Mouse (Mus musculus) midbrain, embryonic 16.5 days (tissue): ENCODE data around the gene Amdhd1. TPM values are rescaled to one million over a fixed set of nuclear protein-coding genes. Genes with fewer than 3 reads are reported as not detected.

Source experiments
- ATAC-seq: fragments of 200-750 bp; cut with Nextera tagmentation; 2 replicates; pipeline ENCODE4 v1.8.0; 2017; ENCODE audit warnings: moderate TSS enrichment
- H3K27ac ChIP-seq: fragments of 300-500 bp; sonication (generic); 2 replicates; pipeline ENCODE4 v1.5.1; 2014; ENCODE audit warnings: mild to moderate bottlenecking, low read length, mixed read lengths
- H3K27me3 ChIP-seq: fragments of 300-500 bp; sonication (generic); 2 replicates; pipeline ENCODE4 v1.6.1; 2014; ENCODE audit warnings: low read depth, low read length, mixed read lengths; ENCODE audit not compliant: control insufficient read depth, insufficient read depth
- H3K36me3 ChIP-seq: fragments of 300-500 bp; sonication (generic); 2 replicates; pipeline ENCODE4 v1.6.1; 2014; ENCODE audit warnings: mild to moderate bottlenecking, low read length, moderate library complexity, mixed read lengths; ENCODE audit not compliant: control insufficient read depth, insufficient read depth
- H3K4me1 ChIP-seq: fragments of 300-500 bp; sonication (generic); 2 replicates; pipeline ENCODE4 v1.6.1; 2014; ENCODE audit warnings: mild to moderate bottlenecking, low read length, mixed read lengths; ENCODE audit not compliant: control insufficient read depth, insufficient read depth
- H3K4me2 ChIP-seq: fragments of 300-500 bp; sonication (generic); 2 replicates; pipeline ENCODE4 v1.6.1; 2014; ENCODE audit warnings: mild to moderate bottlenecking, low read length, mixed read lengths
- H3K4me3 ChIP-seq: fragments of 300-500 bp; sonication (generic); 2 replicates; pipeline ENCODE4 v1.5.1; 2014; ENCODE audit warnings: low read depth, mild to moderate bottlenecking, low read length, moderate library complexity, mixed read lengths
- H3K9ac ChIP-seq: fragments of 300-500 bp; sonication (generic); 2 replicates; pipeline ENCODE4 v1.6.1; 2014; ENCODE audit warnings: low read depth, low read length, mixed read lengths
- H3K9me3 ChIP-seq: fragments of 300-500 bp; sonication (generic); replicated peaks from 2 replicates; pipeline ENCODE4 v1.6.1; 2014; ENCODE audit warnings: mild to moderate bottlenecking, low read length, mixed read lengths; ENCODE audit not compliant: control insufficient read depth, poor library complexity, severe bottlenecking
- WGBS: fragments of 180-500 bp; shearing (Covaris S2); extraction: QIAGEN DNeasy Blood & Tissue Kit; methylation state at CpG from one replicate; pipeline ENCODE4 v1.1.7; 2014; 5-methylcytosine and 5-hydroxymethylcytosine counted together
- polyA plus RNA-seq: library from polyadenylated mRNA; unstranded; fragments of >200 nt; fragmentation: Nextera tagmentation; extraction: Ambion mirVana; gene quantifications from 2 replicates; pipeline ENCODE4 v1.2.1, GENCODE M21; 2015

The Amdhd1 gene
- polyA plus RNA-seq, 1 experiment from 2014 or later, result not detected

DNA sequence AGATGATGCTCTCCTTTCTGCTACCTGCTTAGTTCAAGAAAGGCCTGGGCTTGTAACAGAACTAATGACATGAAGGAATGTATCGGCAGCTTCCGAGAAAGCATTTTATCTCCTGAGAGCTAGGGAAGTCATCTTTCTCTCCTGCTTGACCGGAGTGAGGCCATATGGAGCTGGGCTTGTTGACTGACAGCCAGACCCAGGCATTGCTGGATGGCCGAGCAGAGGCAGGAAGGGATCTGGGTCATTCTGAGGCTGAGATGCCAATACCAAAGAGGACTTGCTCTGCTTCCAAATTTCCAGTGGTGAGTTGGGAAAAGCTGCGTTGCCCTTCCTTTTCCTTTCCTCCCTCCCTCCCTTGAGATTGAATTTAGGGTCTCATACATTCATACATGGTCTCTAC, 20.1 kb downstream of the Amdhd1 start:
- 92% methylated on average over 5 of the region's 5 CpGs for WGBS
- no peak for ATAC-seq

DNA sequence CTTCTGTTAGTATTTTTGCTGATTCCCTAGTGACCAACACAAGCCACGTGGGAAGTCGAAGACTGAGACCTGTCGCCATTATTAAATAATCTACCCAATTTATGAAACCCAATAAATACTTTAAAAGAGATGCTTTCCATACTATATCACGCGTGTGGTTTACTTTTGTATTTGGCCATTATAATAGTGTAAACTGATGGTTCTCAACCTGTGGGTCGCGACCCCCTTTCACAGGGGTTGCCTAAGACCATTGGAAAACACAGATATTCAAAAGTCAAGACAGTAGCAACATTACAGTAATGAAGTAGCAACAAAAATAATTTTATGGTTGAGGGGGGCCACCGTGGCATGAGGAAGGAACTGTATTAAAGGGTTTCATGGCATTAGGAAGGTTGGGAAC, 20.7 kb downstream of the Amdhd1 start:
- H3K4me2 ChIP-seq, result no peak overlapping the region
- H3K4me1 ChIP-seq, result no peaks in the 10 kb centered on the region
- no peaks in the 10 kb centered on the region for H3K9me3 ChIP-seq
- no peak overlapping the region for H3K4me3 ChIP-seq
- H3K27ac ChIP-seq, result no peak overlapping the region
- no peak for ATAC-seq
- 93% methylated on average over 8 of the region's 8 CpGs for WGBS
- no peaks in the 10 kb centered on the region for H3K27me3 ChIP-seq
- H3K9ac ChIP-seq, result no peak overlapping the region
- no peaks in the 10 kb centered on the region for H3K36me3 ChIP-seq

More for the DNA sequence above, 20.1 kb downstream of the Amdhd1 start:
- Histone ChIP-seq H3K27me3 (no peaks in the 10 kb centered on the region), H3K9me3 (no peaks in the 10 kb centered on the region), H3K27ac (no peak overlapping the region), H3K4me3 (no peak overlapping the region), H3K9ac (no peak overlapping the region), H3K4me2 (no peak overlapping the region), H3K36me3 (no peaks in the 10 kb centered on the region), H3K4me1 (no peaks in the 10 kb centered on the region)

DNA sequence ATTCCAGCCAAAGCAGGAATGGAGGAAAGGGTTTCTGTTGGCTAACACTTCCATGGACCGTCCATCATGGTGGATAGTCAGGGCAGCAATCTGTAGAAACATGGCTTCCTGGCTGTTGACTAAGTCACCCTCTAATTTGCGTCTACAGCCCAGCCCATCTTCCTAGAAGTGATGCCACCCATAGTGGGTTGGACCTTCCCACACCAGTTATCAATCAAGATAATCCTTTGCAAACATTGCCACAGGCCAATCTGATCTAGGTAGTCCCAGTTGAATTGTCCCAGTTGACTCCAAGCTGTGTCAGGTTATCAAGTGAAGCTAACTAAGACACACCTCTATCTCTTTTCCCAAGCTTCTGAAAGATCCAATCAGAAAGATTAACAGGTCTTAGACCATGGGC, 21.2 kb downstream of the Amdhd1 start:
- WGBS, result 88% methylated on average over 2 of the region's 2 CpGs
- Histone ChIP-seq H3K4me3 (no peak overlapping the region), H3K9me3 (no peaks in the 10 kb centered on the region), H3K4me1 (no peaks in the 10 kb centered on the region), H3K4me2 (no peak overlapping the region), H3K27ac (no peak overlapping the region), H3K27me3 (no peaks in the 10 kb centered on the region), H3K9ac (no peak overlapping the region), H3K36me3 (no peaks in the 10 kb centered on the region)
- ATAC-seq, result no peak

DNA sequence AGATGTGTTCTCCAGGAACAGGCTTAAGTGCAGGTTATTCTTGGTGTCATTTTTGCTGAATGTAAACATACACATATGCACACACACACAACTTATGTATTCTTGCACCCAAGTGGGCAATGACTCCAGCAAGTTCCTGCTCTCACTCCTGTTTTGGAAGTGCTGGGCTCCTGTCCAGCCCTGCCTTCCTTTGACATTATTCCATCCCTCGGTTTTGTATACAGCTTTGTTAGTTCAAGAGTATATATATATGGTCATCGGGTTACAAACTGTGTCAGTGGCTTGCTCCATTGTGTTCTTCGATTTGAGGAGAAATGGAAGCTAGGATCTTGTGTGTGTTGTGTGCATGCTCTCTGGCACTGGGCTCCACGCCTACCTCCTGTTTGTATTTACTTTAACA, 21.6 kb downstream of the Amdhd1 start:
- H3K27ac ChIP-seq, result no peak overlapping the region
- no peaks in the 10 kb centered on the region for H3K27me3 ChIP-seq
- no peak overlapping the region for H3K4me3 ChIP-seq
- no peaks in the 10 kb centered on the region for H3K36me3 ChIP-seq
- H3K9me3 ChIP-seq, result no peaks in the 10 kb centered on the region
- no peak overlapping the region for H3K4me2 ChIP-seq
- WGBS, result 91% methylated on average over 4 of the region's 4 CpGs
- ATAC-seq, result no peak
- H3K4me1 ChIP-seq, result no peaks in the 10 kb centered on the region
- H3K9ac ChIP-seq, result no peak overlapping the region

DNA sequence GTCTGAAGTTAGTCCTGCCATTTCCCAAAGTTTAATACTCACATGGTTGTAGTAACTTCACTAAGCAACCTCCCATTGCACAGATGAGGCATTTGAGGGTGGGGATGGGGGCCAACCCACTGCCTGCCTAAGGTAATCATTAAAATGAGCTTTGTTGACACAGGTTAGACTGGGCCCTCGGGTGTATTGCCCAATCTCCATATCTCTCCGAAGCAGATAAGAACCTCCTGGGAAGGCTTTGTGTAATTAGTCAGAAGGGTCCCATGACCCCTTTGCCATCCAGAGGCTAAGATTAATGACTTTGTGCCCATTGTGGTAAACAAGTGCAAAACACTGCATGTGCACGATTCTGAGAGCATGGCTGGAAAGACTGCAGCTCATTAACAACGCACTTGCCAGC, 22.1 kb downstream of the Amdhd1 start:
- Histone ChIP-seq H3K9ac (no peak overlapping the region), H3K4me3 (no peak overlapping the region), H3K27me3 (no peaks in the 10 kb centered on the region), H3K4me1 (no peaks in the 10 kb centered on the region), H3K27ac (no peak overlapping the region), H3K36me3 (no peaks in the 10 kb centered on the region), H3K9me3 (no peaks in the 10 kb centered on the region), H3K4me2 (no peak overlapping the region)
- 70% methylated on average over 4 of the region's 4 CpGs for WGBS
- no peak for ATAC-seq

DNA sequence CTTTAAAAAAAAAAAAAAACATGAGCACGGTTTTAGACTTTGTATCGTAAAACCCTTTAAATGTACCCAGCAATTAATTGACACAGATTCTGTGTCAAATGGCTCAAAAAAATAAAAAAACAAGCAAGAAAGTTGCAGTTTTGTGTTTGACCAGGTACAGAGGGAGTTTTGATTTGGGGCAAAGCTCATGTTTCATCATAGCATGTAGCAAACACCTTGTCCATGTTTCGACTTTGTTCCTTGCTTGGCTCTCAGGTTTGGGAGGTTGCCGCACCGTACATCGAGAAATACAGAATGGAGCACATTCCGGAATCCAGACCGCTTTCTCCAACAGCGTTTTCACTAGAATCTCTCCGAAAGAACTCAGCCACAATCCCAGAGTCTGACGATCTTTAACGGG, 23.9 kb downstream of the Amdhd1 start:
- Histone ChIP-seq H3K36me3 (no peaks in the 10 kb centered on the region), H3K4me1 (no peaks in the 10 kb centered on the region), H3K4me2 (no peak overlapping the region), H3K27me3 (no peaks in the 10 kb centered on the region), H3K27ac (no peak overlapping the region), H3K9ac (no peak overlapping the region), H3K9me3 (no peaks in the 10 kb centered on the region), H3K4me3 (no peak overlapping the region)
- 87% methylated on average over 12 of the region's 12 CpGs for WGBS
- ATAC-seq, result no peak

DNA sequence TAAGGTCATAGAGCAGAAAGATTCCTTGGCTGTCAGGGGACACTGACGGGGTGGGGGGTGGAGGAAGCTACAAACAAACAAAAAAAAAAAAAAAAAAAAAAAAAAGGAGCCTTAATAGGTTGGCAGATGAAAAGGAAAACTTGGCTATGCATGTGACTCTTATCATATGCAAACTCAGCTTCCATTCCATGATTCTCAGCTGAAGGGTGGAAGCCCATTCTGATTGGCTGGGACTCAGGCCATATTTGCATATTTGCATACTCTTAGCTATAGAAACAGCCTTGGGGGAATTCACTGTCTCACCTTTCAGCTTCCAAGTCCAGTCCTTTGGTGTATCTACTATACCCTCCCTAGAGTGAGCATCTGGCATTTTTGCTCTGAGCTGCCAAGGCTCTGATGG, 24.4 kb downstream of the Amdhd1 start:
- Histone ChIP-seq H3K4me2 (no peak overlapping the region), H3K4me1 (no peaks in the 10 kb centered on the region), H3K9me3 (no peaks in the 10 kb centered on the region), H3K27me3 (no peaks in the 10 kb centered on the region), H3K4me3 (no peak overlapping the region), H3K27ac (no peak overlapping the region), H3K9ac (no peak overlapping the region), H3K36me3 (no peaks in the 10 kb centered on the region)
- ATAC-seq, result no peak
- 38% methylated on average over 1 of the region's 1 CpGs for WGBS

DNA sequence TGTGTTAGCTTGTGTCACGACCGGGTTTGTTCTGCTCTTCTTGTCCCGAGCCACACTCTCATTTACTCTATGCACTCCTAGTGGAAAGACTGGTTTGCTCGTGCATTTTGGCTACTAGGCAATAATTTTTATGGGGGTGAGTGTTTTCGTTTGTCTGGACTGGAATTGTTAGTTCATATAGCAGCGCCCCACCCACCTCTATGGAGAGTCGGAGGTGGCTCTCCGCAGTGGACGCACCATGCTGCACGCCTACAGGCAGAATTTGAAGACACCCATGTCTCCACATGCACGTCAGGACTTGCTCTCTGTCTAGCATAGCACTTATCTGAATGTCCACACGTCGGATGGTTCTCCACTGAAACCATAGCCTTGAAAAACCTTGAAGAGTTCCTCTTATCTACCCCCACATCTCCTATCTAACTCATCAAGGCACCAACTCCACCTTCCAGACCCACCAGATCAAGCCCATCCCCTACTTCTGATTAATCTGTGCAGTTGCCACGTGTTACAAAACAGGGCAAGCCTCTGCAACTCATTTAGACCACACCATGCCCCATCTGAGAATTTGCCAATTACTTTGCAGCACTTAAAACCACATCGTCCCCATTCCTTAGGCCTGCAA, 30.2 kb downstream of the Amdhd1 start:
- no peak overlapping the region for H3K9ac ChIP-seq
- peaks cover 2% of the 10 kb centered on the region; the same call in 1 of the 2 replicates for H3K4me1 ChIP-seq
- no peak overlapping the region for H3K4me2 ChIP-seq
- H3K9me3 ChIP-seq, result no peaks in the 10 kb centered on the region
- 92% methylated on average over 15 of the region's 15 CpGs for WGBS
- H3K4me3 ChIP-seq, result no peak overlapping the region
- H3K27ac ChIP-seq, result no peak overlapping the region
- H3K27me3 ChIP-seq, result no peaks in the 10 kb centered on the region
- ATAC-seq, result no peak
- H3K36me3 ChIP-seq, result no peaks in the 10 kb centered on the region

DNA sequence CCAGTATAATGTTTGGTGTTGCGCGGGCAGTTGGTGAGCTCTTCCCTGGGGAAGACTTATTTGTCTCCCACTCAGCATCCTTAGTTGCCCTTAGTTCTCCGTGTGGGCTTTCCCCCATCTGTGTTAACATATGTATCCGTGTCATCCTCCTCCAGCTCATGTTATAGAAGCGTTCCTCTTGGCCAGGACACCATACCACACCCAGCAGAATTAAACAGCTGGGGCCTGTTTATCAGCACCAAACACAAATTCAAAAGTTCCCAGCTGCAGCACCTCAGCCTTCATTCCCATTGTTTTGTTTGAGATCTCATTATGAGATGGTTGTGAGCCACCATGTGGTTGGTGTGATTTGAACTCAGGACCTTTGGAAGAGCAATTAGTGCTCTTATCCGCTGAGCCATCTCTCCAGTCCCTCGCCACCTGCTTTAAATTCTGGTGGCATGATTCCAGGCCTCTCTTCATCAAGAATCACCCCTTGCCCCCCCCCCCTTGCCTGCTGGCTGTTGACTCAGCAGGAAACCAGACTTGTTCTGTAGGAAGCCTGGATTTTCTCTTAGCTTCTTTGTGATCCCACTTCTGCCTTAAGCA, 31.4 kb downstream of the Amdhd1 start:
- H3K9ac ChIP-seq, result no peak overlapping the region
- H3K27me3 ChIP-seq, result no peaks in the 10 kb centered on the region
- no peaks in the 10 kb centered on the region for H3K36me3 ChIP-seq
- peaks cover 2% of the 10 kb centered on the region; the same call in 1 of the 2 replicates for H3K4me1 ChIP-seq
- WGBS, result 68% methylated on average over 7 of the region's 7 CpGs
- no peak overlapping the region for H3K4me3 ChIP-seq
- no peak for ATAC-seq
- H3K27ac ChIP-seq, result no peak overlapping the region
- no peaks in the 10 kb centered on the region for H3K9me3 ChIP-seq
- H3K4me2 ChIP-seq, result no peak overlapping the region
